Mouse (Mus musculus) ES-E14 (cell line): ENCODE measurements around the gene Ecm2. TPM values are rescaled to one million over a fixed set of nuclear protein-coding genes. Genes with fewer than 3 reads are reported as not detected.

Experiments
- DNase-seq: peaks from one replicate; pipeline ENCODE4 v3.0.0-alpha.2; 2013; ENCODE audit warnings: low read depth, low spot score
- H3K27ac ChIP-seq: 2 replicates; pipeline ENCODE4 v1.5.1; 2012; ENCODE audit warnings: low read depth, mild to moderate bottlenecking, low read length, moderate library complexity, mixed read lengths; ENCODE audit not compliant: poor library complexity, insufficient read depth, severe bottlenecking
- H3K36me3 ChIP-seq: 2 replicates; pipeline ENCODE4 v1.6.1; 2012; ENCODE audit warnings: mild to moderate bottlenecking, low read length, moderate library complexity, mixed read lengths; ENCODE audit not compliant: control insufficient read depth, poor library complexity, insufficient read depth, severe bottlenecking
- H3K4me1 ChIP-seq, 2 experiments: fragments of 150-350 bp in 1 of 2; sonication (generic) in 1 of 2; 2 replicates each; pipeline ENCODE4 v1.6.1; 2012; ENCODE audit warnings: low read length in 2 of 2, mild to moderate bottlenecking in 1 of 2, mixed read lengths in 1 of 2; ENCODE audit not compliant: control insufficient read depth in 2 of 2, insufficient read depth in 2 of 2, poor library complexity in 1 of 2
- H3K4me3 ChIP-seq, 2 experiments: fragments of 150-350 bp in 1 of 2; sonication (generic) in 1 of 2; 2 replicates each; pipeline ENCODE4 v1.5.1; 2012; ENCODE audit warnings: low read length in 2 of 2, low read depth in 1 of 2, mild to moderate bottlenecking in 1 of 2, mixed read lengths in 1 of 2; ENCODE audit not compliant: insufficient read depth in 1 of 2, poor library complexity in 1 of 2, severe bottlenecking in 1 of 2
- H3K9ac ChIP-seq: 2 replicates; pipeline ENCODE4 v1.6.1; 2012; ENCODE audit warnings: low read depth, mild to moderate bottlenecking, low read length, mixed read lengths; ENCODE audit not compliant: poor library complexity, insufficient read depth, severe bottlenecking
- H3K9me3 ChIP-seq: fragments of 150-350 bp; sonication (generic); 2 replicates; pipeline ENCODE4 v1.6.1; 2012; ENCODE audit warnings: low read depth, mild to moderate bottlenecking, low read length; ENCODE audit not compliant: control insufficient read depth, insufficient read depth
- CHD2 ChIP-seq: IDR thresholded peaks from 2 replicates; pipeline ENCODE4 v1.6.1; 2014; ENCODE audit warnings: mild to moderate bottlenecking, low read depth, low read length, inconsistent platforms
- HCFC1 ChIP-seq: IDR thresholded peaks from 2 replicates; pipeline ENCODE4 v1.6.1; 2012; ENCODE audit warnings: low read length, inconsistent platforms, borderline replicate concordance; ENCODE audit not compliant: insufficient read depth
- MAFK ChIP-seq: IDR thresholded peaks from 2 replicates; pipeline ENCODE4 v1.6.1; 2014; ENCODE audit warnings: mild to moderate bottlenecking, low read depth, low read length, inconsistent platforms; ENCODE audit not compliant: insufficient read depth
- ZC3H11A ChIP-seq: IDR thresholded peaks from 2 replicates; pipeline ENCODE4 v1.6.1; 2012; ENCODE audit warnings: low read depth, mild to moderate bottlenecking, inconsistent platforms, low read length, borderline replicate concordance
- ZNF384 ChIP-seq: IDR thresholded peaks from 2 replicates; pipeline ENCODE4 v1.6.1; 2012; ENCODE audit warnings: low read depth, low read length, inconsistent platforms
- in situ Hi-C, 2 experiments: fragments of 600-800 bp; cut with MboI; formaldehyde crosslinking; loops; one replicate each; pipeline ENCODE4 v1.15.1; 2025; ENCODE audit warnings: low sequenced_read_pairs in 2 of 2, inconsistent platforms in 1 of 2; ENCODE audit not compliant: unreplicated experiment in 2 of 2
- total RNA-seq: library from RNA; depleted of rRNA; stranded (reverse); fragments of 300-350 nt; gene quantifications from 2 replicates; pipeline ENCODE4 v1.2.3, GENCODE M21; 2012

The Ecm2 gene
- total RNA-seq, 1 experiment = 0.54 TPM

- Histone ChIP-seq H3K4me3 (no peak overlapping the region), H3K36me3 (no peaks in the 10 kb centered on the region), H3K27ac (no peak overlapping the region), H3K9ac (no peak overlapping the region), H3K4me1 (peaks cover 0 to under 1% of the 10 kb centered on the region in 2 experiments; a peak in 1 of 4 replicates), H3K9me3 (no peaks in the 10 kb centered on the region)
- no peak for DNase-seq
- in situ Hi-C loops = no loop called here
- TF ChIP-seq MAFK (no peak), ZNF384 (no peak), HCFC1 (no peak), ZC3H11A (no peak), CHD2 (no peak)
Measured at GRCm38 (mm10) chr13:49518761-49519160, 14.2 kb downstream of the Ecm2 start.

- Histone ChIP-seq H3K36me3 (no peaks in the 10 kb centered on the region), H3K4me1 (no peaks in the 10 kb centered on the region), H3K9me3 (no peaks in the 10 kb centered on the region), H3K27ac (no peak overlapping the region), H3K9ac (no peak overlapping the region), H3K4me3 (no peak overlapping the region)
- TF ChIP-seq ZC3H11A (no peak), HCFC1 (no peak), ZNF384 (no peak), CHD2 (no peak), MAFK (no peak)
- no peak for DNase-seq
- in situ Hi-C loops = no loop called here
Measured at GRCm38 (mm10) chr13:49526235-49526634, 21.6 kb downstream of the Ecm2 start.

GRCm38 (mm10) chr13:49530636-49531035 lies 26.0 kb downstream of the Ecm2 start:
- no peak for TF ChIP-seq CHD2
- TF ChIP-seq ZC3H11A = no peak
- TF ChIP-seq MAFK = no peak
- H3K4me1 ChIP-seq = peaks cover 0 to 2% of the 10 kb centered on the region in 2 experiments; a peak in 1 of 4 replicates
- no peaks in the 10 kb centered on the region for H3K9me3 ChIP-seq
- no peak overlapping the region for H3K9ac ChIP-seq
- no peak overlapping the region for H3K27ac ChIP-seq
- H3K4me3 ChIP-seq = no peak overlapping the region
- DNase-seq = no peak
- no peaks in the 10 kb centered on the region for H3K36me3 ChIP-seq
- in situ Hi-C loops = no loop called here

GRCm38 (mm10) chr13:49536946-49537345 lies 32.3 kb downstream of the Ecm2 start:
- Histone ChIP-seq H3K4me1 (peaks cover 0 to 2% of the 10 kb centered on the region in 2 experiments; a peak in 1 of 4 replicates), H3K27ac (no peak overlapping the region), H3K36me3 (no peaks in the 10 kb centered on the region), H3K9me3 (no peaks in the 10 kb centered on the region), H3K4me3 (no peak overlapping the region), H3K9ac (no peak overlapping the region)
- no peak for DNase-seq
- no peak for TF ChIP-seq CHD2
- TF ChIP-seq HCFC1 = no peak
- no peak for TF ChIP-seq MAFK
- TF ChIP-seq ZNF384 = no peak
- no peak for TF ChIP-seq ZC3H11A
- in situ Hi-C loops = no loop called here

GRCm38 (mm10) chr13:49538693-49539092 lies 34.1 kb downstream of the Ecm2 start:
- DNase-seq = no peak
- Histone ChIP-seq H3K36me3 (no peaks in the 10 kb centered on the region), H3K9me3 (no peaks in the 10 kb centered on the region), H3K9ac (no peak overlapping the region), H3K27ac (no peak overlapping the region), H3K4me1 (peaks cover 0 to 2% of the 10 kb centered on the region in 2 experiments; a peak in 1 of 4 replicates), H3K4me3 (no peak overlapping the region)
- TF ChIP-seq ZNF384 = no peak
- no peak for TF ChIP-seq MAFK
- TF ChIP-seq CHD2 = no peak
- no peak for TF ChIP-seq ZC3H11A
- in situ Hi-C loops = no loop called here
